Mouse (Mus musculus) myocyte (in vitro differentiated cells): ENCODE data around the gene Vill. TPM values are rescaled to one million over a fixed set of nuclear protein-coding genes. Genes with fewer than 3 reads are reported as not detected.

Experiments
- H3K27me3 ChIP-seq: one replicate; pipeline ENCODE4 v1.6.1; 2011; ENCODE audit not compliant: control insufficient read depth, insufficient read depth, insufficient read length
- H3K36me3 ChIP-seq: one replicate; pipeline ENCODE4 v1.6.1; 2011; ENCODE audit not compliant: control insufficient read depth, insufficient read depth
- H3K4me2 ChIP-seq: one replicate; pipeline ENCODE4 v1.6.1; 2011; ENCODE audit warnings: low read depth, control low read depth
- H3K4me3 ChIP-seq: one replicate; pipeline ENCODE4 v1.5.1; 2011; ENCODE audit warnings: mild to moderate bottlenecking, control low read depth, moderate library complexity
- H3K79me2 ChIP-seq: one replicate; pipeline ENCODE4 v1.6.1; 2011; ENCODE audit not compliant: control insufficient read depth, insufficient read depth
- H3ac ChIP-seq: one replicate; pipeline ENCODE4 v1.6.1; 2011; ENCODE audit not compliant: control insufficient read depth, insufficient read length
- CEBPB ChIP-seq: IDR thresholded peaks from 2 replicates; pipeline ENCODE4 v1.6.1; 2011; ENCODE audit warnings: mild to moderate bottlenecking, moderate library complexity; ENCODE audit not compliant: poor library complexity, insufficient read depth, severe bottlenecking
- E2F4 ChIP-seq: IDR thresholded peaks from one replicate; pipeline ENCODE4 v1.6.1; 2011; ENCODE audit warnings: mild to moderate bottlenecking, control low read depth, moderate library complexity; ENCODE audit not compliant: insufficient read depth
- MAX ChIP-seq: IDR thresholded peaks from one replicate; pipeline ENCODE4 v1.6.1; 2011; ENCODE audit warnings: low read depth, mild to moderate bottlenecking, control low read depth
- MYOD1 ChIP-seq, 3 experiments: IDR thresholded peaks; one replicate each; pipeline ENCODE4 v1.6.1; 2011; ENCODE audit warnings: control low read depth in 2 of 3, low read depth in 2 of 3, mild to moderate bottlenecking in 2 of 3, moderate library complexity in 1 of 3; ENCODE audit not compliant: insufficient read length in 2 of 3, control insufficient read depth in 1 of 3
- MYOG ChIP-seq, 3 experiments: IDR thresholded peaks; one replicate each; pipeline ENCODE4 v1.6.1; 2011; ENCODE audit warnings: control low read depth in 2 of 3, low read depth in 2 of 3, mild to moderate bottlenecking in 2 of 3; ENCODE audit not compliant: insufficient read length in 2 of 3, control insufficient read depth in 1 of 3, insufficient read depth in 1 of 3
- POLR2A ChIP-seq: IDR thresholded peaks from one replicate; pipeline ENCODE4 v1.6.1; 2011; ENCODE audit warnings: low read depth, mild to moderate bottlenecking, control low read depth, moderate library complexity; ENCODE audit not compliant: insufficient read length
- POLR2AphosphoS2 ChIP-seq: IDR thresholded peaks from one replicate; pipeline ENCODE4 v1.6.1; 2011; ENCODE audit warnings: low read depth, control low read depth; ENCODE audit not compliant: insufficient read length
- REST ChIP-seq: IDR thresholded peaks from one replicate; pipeline ENCODE4 v1.6.1; 2011; ENCODE audit warnings: mild to moderate bottlenecking, control low read depth, moderate library complexity; ENCODE audit not compliant: insufficient read depth, insufficient read length
- SRF ChIP-seq: IDR thresholded peaks from one replicate; pipeline ENCODE4 v1.6.1; 2011; ENCODE audit warnings: low read depth; ENCODE audit not compliant: control insufficient read depth, insufficient read length
- TCF12 ChIP-seq: IDR thresholded peaks from one replicate; pipeline ENCODE4 v1.6.1; 2011; ENCODE audit warnings: mild to moderate bottlenecking, control low read depth; ENCODE audit not compliant: poor library complexity, insufficient read depth, severe bottlenecking
- TCF3 ChIP-seq: IDR thresholded peaks from one replicate; pipeline ENCODE4 v1.6.1; 2011; ENCODE audit warnings: low read depth, control low read depth; ENCODE audit not compliant: insufficient read length
- USF1 ChIP-seq: IDR thresholded peaks from one replicate; pipeline ENCODE4 v1.6.1; 2011; ENCODE audit warnings: low read depth, mild to moderate bottlenecking, control low read depth, moderate library complexity
- polyA plus RNA-seq: library from polyadenylated mRNA; unstranded; fragments of >200 nt; fragmentation: generic; extraction: Trizol; gene quantifications from one replicate; pipeline ENCODE4 v1.2.1, GENCODE M21; 2012; ENCODE audit warnings: missing spikeins

Gene Vill
- polyA plus RNA-seq, 1 experiment, result 1.4 TPM

DNA sequence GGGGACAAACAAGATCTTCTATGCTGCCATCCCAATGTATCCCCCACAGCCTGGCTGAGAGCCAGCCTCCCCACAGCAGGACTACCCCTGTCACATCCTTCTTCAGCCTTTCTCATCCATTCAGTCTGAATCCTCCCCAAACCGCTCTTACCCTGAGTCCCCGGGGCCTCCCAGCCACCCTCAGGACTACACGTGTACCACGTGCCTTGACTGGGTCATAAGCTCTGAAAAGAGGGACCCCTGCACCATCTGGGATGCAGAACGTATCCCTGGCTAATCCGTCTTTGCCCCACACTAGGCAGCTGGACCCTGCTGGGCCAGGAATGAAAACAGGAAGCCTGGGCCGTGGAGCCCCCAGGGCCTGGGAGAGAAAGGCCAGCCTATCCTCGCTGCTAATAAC lies 29.5 kb downstream of the Vill start:
- Histone ChIP-seq H3K79me2 (no peaks in the 10 kb centered on the region), H3K36me3 (no peaks in the 10 kb centered on the region), H3K27me3 (no peaks in the 10 kb centered on the region), H3K4me2 (no peak overlapping the region), H3ac (no peak overlapping the region), H3K4me3 (no peak overlapping the region)
- TF ChIP-seq MAX (no peak), TCF3 (no peak), USF1 (no peak), MYOD1 (IDR thresholded peaks at IDR 0.05; ENCODE audit: control insufficient read depth in 1 of 3, insufficient read length in 2 of 3, low read depth in 2 of 3) (no peak), TCF12 (no peak), CEBPB (no peak), SRF (no peak), POLR2AphosphoS2 (no peak), MYOG (IDR thresholded peaks at IDR 0.05; ENCODE audit: control insufficient read depth in 1 of 3, insufficient read depth in 1 of 3, insufficient read length in 2 of 3, low read depth in 2 of 3) (no peak), POLR2A (no peak), E2F4 (no peak), REST (no peak)

GRCm38 (mm10) chr9:119082656-119083430 lies 30.3 kb downstream of the Vill start:
- Histone ChIP-seq H3K4me3 (no peak overlapping the region), H3K36me3 (no peaks in the 10 kb centered on the region), H3ac (no peak overlapping the region), H3K27me3 (no peaks in the 10 kb centered on the region), H3K4me2 (no peak overlapping the region), H3K79me2 (no peaks in the 10 kb centered on the region)
- TF ChIP-seq REST, result no peak
- TF ChIP-seq MAX, result no peak
- no peak for TF ChIP-seq TCF3
- no peak for TF ChIP-seq E2F4

DNA sequence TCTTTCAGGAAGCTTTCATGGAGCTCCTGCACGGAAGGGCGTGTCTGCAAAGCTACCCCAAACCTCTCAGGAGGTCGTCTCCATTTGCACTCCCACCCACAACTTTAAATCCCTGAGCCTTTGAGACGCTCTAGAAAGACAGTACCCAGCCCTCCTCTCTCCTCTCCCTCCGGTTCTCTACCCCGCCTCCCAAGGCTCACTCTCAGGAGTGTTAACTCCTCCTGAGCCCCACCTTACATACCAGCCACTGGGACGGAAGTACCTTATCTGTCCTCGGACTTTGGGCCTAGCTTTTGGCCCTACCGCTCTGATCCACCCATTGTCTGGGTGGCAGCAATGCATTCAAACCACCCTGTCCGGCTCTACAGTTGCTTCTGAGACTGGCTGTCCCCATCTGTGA lies 31.4 kb downstream of the Vill start:
- Histone ChIP-seq H3K79me2 (no peaks in the 10 kb centered on the region), H3K4me2 (no peak overlapping the region), H3K36me3 (no peaks in the 10 kb centered on the region), H3K27me3 (no peaks in the 10 kb centered on the region), H3K4me3 (no peak overlapping the region), H3ac (no peak overlapping the region)
- TF ChIP-seq MAX (no peak), MYOG (IDR thresholded peaks at IDR 0.05; ENCODE audit: control insufficient read depth in 1 of 3, insufficient read depth in 1 of 3, insufficient read length in 2 of 3, low read depth in 2 of 3) (no peak), POLR2A (no peak), USF1 (no peak), SRF (no peak), POLR2AphosphoS2 (no peak), TCF3 (no peak), E2F4 (no peak), TCF12 (no peak), CEBPB (no peak), MYOD1 (IDR thresholded peaks at IDR 0.05; ENCODE audit: control insufficient read depth in 1 of 3, insufficient read length in 2 of 3, low read depth in 2 of 3) (no peak), REST (no peak)

DNA sequence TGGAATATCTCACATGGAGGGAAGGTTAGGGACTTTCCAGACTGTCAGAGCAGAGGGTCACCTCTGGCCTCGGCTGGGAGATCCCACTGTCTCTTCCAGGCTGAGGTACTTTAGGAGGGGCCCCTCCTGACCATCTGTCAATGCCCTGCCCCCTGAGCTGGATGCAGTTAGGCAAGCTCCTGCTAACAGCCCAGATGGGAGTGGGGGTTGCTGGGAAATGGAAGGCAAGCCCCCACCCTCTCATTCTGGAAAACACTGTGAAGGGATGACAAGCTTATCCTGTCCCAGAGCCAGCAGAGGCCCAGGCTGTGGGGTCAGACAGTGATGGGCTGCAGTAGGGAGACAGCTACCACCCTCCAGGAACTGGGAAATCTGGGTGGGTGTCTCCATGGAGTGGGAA lies 33.9 kb downstream of the Vill start:
- Histone ChIP-seq H3K36me3 (no peaks in the 10 kb centered on the region), H3K4me2 (no peak overlapping the region), H3K4me3 (no peak overlapping the region), H3K79me2 (no peaks in the 10 kb centered on the region), H3ac (no peak overlapping the region), H3K27me3 (no peaks in the 10 kb centered on the region)
- TF ChIP-seq POLR2A (no peak), CEBPB (no peak), MYOD1 (IDR thresholded peaks at IDR 0.05; ENCODE audit: control insufficient read depth in 1 of 3, insufficient read length in 2 of 3, low read depth in 2 of 3) (no peak), E2F4 (no peak), POLR2AphosphoS2 (no peak), TCF12 (no peak), MYOG (IDR thresholded peaks at IDR 0.05; ENCODE audit: control insufficient read depth in 1 of 3, insufficient read depth in 1 of 3, insufficient read length in 2 of 3, low read depth in 2 of 3) (no peak)

GRCm38 (mm10) chr9:119087309-119087708 lies 34.7 kb downstream of the Vill start:
- Histone ChIP-seq H3K4me2 (no peak overlapping the region), H3K27me3 (no peaks in the 10 kb centered on the region), H3K4me3 (no peak overlapping the region), H3ac (no peak overlapping the region), H3K36me3 (no peaks in the 10 kb centered on the region), H3K79me2 (no peaks in the 10 kb centered on the region)
- no peak for TF ChIP-seq MYOG (IDR thresholded peaks at IDR 0.05; ENCODE audit: control insufficient read depth in 1 of 3, insufficient read depth in 1 of 3, insufficient read length in 2 of 3, low read depth in 2 of 3)
- no peak for TF ChIP-seq POLR2A
- TF ChIP-seq TCF3, result no peak
- no peak for TF ChIP-seq REST
- TF ChIP-seq E2F4, result no peak
- no peak for TF ChIP-seq POLR2AphosphoS2
- no peak for TF ChIP-seq SRF
- TF ChIP-seq TCF12, result no peak
